Mouse (Mus musculus): ENCODE results near the gene Kcnh1. TPM values are rescaled to one million over a fixed set of nuclear protein-coding genes. Genes with fewer than 3 reads are reported as not detected.

The Kcnh1 gene
- total RNA-seq, 2 experiments from 2014 or later = 71.9 to 76.4 TPM

DNA sequence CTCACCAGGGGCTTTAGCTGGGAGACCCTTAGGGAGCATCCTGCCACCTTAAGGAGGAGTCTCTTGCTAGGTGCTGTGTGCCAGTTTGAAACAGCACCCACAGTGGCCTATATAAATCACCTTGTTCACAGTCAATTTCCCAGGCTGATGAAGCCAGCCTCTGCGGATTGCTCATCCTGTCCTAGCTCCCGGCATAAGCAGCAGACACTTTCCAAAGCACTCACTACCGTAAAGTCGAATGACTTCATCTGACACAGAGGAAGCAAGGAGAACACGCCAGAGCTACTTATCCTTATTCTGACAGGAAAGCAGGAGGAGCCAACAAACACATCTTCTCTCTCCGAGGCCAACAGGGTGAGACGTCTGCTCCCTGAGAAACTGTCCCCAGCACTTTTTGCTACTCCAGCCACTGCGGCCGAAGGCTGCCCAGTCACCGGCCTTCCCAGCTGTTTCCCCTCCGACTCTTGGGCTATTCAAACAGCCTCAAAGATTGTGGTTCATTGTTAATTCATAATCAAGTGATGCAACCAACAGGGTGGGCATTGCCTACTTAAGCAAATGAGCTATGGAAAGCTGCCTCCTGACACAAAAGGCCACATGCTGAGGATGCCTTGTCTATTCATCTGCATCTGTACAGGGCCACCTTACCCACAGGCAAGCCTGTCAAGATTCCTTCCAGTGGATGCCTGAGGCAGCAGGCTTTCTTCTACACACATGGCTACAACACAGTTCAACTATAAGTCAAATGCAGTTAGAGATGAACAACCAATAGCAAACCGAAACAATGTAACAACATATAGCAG, 332.0 kb downstream of the Kcnh1 start:
- TF ChIP-seq CTCF (IDR thresholded peaks at IDR 0.05) = no peak
- intact Hi-C loops (cut with DNase I) = loop anchor here (5.0 to 10.0 kb wide), 2 partner anchors 192 to 340 kb away; no protein-coding TSS in a partner anchor
- Histone ChIP-seq H3K27ac (no peak overlapping the region), H3K4me3 (no peak overlapping the region)
- no peak for DNase-seq (ENCODE audit: extremely low spot score in 1 of 2, low spot score in 2 of 2)

DNA sequence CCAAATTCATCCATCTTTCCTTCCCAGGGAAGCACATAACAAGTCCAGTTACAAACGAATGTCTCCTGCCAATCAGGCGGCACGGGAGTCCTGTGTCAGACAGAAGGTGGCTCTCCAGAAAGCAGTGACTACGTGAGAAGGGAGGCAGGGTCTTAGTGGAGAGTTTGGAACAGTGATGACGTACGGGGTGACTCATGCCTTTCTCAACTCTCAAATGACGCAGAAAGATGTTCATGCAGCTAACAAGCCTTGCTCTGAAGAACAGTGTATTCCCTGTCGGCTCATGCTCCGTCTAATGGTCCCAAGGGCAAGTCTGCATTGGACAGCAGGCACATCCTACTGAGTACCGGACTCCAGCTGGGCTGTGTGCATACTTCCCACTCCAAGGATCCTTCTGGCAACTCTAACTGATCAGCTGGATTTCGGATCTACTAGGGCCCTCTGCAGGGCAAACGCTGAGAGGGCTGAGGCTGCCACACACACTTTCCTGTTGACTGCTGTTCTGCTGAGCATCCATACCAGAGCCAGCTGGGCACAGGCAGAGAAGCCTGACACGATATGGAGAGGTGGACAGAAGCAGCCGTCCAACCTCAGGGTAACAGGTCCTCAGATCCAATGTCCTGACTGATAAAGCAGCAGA, 335.3 kb downstream of the Kcnh1 start:
- DNase-seq (ENCODE audit: extremely low spot score in 1 of 2, low spot score in 2 of 2) = peak in 1 of 2 experiments; percentile 22
- peak; percentile 29 for TF ChIP-seq CTCF (IDR thresholded peaks at IDR 0.05)
- Histone ChIP-seq H3K4me3 (no peak overlapping the region), H3K27ac (no peak overlapping the region)
- intact Hi-C loops (cut with DNase I) = loop anchor here (10.0 kb wide), 1 partner anchor 189 kb away; no protein-coding TSS in a partner anchor

DNA sequence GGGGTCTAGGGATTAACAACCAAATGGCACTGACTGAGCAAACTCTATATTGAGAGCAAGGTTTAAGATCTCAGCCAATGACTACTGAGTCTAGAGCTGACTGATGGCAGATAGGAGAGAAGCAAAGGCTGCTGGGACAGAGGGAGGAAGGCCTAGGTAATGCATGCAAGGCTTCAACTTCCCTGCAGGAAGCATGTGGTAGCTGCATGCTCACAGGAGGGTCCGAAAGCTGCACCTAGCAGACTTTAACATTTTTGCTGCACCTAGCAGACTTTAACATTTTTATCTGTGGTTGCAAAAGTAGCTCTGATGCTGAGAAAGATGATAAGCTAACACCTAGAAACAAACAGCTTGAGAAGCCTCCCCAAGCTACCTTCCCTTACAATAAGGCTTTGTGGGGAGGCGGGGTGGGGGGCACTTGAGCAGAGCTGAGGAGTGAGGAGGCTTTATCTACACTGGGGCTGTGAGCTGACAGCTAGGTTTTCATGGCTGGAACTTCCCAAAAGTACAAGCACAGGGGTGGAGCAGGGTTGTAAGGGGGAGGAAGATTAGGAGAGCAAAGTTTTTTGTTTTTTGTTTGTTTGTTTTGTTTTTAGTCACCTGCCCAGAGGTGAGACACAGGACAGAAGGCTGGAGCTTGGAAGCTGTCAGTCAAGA, 341.0 kb downstream of the Kcnh1 start:
- Histone ChIP-seq H3K27ac (no peak overlapping the region), H3K4me3 (no peak overlapping the region)
- DNase-seq (ENCODE audit: extremely low spot score in 1 of 2, low spot score in 2 of 2) = no peak
- intact Hi-C loops (cut with DNase I) = no loop called here
- no peak for TF ChIP-seq CTCF (IDR thresholded peaks at IDR 0.05)

DNA sequence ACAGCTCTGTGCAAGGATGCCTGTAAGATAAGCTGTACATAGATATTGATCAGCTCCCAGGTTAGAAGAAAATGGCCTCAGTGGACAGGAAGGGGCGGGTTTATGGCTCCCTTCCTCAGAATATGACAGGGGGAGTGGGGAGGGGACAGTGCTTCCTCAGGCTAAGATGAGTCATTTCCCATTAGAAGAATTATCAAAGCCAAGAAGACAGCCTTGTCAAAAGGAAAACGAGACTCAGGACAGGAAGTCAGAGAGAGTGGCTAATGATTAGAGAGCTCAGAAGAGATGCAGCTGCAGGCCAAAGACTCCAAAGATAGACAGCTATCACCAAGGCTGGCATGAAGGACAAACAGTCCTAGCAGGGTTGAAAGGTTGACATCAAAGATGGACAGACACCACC, 341.6 kb downstream of the Kcnh1 start:
- H3K4me3 ChIP-seq = no peak overlapping the region
- DNase-seq (ENCODE audit: extremely low spot score in 1 of 2, low spot score in 2 of 2) = no peak
- TF ChIP-seq CTCF (IDR thresholded peaks at IDR 0.05) = no peak
- intact Hi-C loops (cut with DNase I) = no loop called here
- no peak overlapping the region for H3K27ac ChIP-seq

DNA sequence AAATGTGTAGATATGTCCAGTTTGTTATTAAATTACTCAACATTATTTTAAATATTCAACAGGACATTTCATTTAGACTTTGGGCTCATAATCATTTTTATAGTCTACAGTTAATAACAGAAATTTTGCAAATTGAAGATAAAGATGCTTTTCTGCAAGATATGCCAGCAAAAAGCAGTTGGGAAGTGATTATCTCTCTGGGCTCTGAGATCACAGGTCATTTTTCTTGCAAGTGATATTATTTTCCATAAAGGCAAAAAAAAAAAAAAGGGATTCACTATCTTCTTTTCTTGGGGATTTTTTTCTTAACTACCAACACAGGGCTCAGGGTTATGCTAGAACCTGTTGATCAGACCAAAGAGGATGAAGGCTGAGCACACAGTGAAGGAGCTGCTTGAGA, 342.4 kb downstream of the Kcnh1 start:
- TF ChIP-seq CTCF (IDR thresholded peaks at IDR 0.05) = no peak
- no peak for DNase-seq (ENCODE audit: extremely low spot score in 1 of 2, low spot score in 2 of 2)
- Histone ChIP-seq H3K27ac (no peak overlapping the region), H3K4me3 (no peak overlapping the region)
- intact Hi-C loops (cut with DNase I) = no loop called here

DNA sequence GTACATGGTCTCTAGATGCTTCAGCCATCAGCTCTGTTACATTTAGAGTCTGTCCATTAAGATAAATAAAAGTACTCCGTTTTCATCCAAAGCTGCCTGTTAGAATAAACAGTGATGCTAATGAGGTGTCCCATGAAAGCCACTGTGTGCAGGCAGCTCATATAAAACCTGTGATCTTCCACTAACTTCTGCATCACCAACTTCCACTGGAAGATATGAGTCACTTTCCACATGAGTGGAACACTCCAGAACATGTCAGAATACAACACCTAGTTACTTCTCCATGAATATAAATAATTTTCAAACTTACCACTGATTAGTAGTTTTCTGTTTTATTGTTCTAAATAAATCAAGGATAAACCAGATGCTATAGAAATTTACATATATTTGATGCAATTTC, 345.9 kb downstream of the Kcnh1 start:
- Histone ChIP-seq H3K4me3 (no peak overlapping the region), H3K27ac (no peak overlapping the region)
- intact Hi-C loops (cut with DNase I) = no loop called here
- TF ChIP-seq CTCF (IDR thresholded peaks at IDR 0.05) = no peak
- no peak for DNase-seq (ENCODE audit: extremely low spot score in 1 of 2, low spot score in 2 of 2)

DNA sequence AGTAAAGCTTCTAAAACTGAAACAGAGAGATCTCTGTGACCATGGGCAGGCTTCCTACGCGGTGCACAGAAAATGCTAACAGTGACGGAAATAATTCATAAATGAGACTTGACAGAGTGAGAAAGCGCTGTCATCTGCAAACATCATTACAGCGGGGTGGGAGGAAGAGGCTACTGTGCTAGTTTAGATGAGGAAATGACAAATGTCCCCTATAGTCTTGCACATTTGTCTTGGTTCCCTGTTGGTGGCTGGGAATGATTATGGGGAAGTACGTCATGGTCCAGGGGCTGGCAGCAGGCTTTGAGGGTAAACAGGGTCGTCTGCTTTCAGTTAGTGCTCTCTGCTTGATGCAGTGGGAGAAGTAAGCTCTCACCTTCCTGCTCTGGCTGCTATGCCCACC, 346.6 kb downstream of the Kcnh1 start:
- intact Hi-C loops (cut with DNase I) = no loop called here
- DNase-seq (ENCODE audit: extremely low spot score in 1 of 2, low spot score in 2 of 2) = no peak
- no peak overlapping the region for H3K27ac ChIP-seq
- H3K4me3 ChIP-seq = no peak overlapping the region
- TF ChIP-seq CTCF (IDR thresholded peaks at IDR 0.05) = no peak

DNA sequence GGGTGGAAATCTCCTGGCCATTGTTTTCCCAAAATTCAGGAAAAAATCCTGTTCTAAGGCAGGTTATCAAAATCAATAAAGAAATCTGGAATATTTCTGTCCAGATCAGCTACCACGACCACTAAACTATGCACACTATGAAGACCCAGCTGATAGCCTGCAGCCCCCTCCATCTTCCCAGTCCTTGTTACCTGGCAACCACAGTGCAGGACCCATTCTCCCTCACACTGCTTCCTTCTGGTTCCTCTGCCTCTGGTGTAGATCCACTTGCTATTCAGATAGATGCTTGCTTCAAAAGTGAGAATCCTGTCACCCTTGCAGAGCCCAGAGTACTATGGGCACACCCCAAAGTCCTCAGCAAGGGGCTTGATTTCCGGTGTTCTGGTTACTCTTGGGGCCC, 351.5 kb downstream of the Kcnh1 start:
- Histone ChIP-seq H3K27ac (no peak overlapping the region), H3K4me3 (no peak overlapping the region)
- intact Hi-C loops (cut with DNase I) = no loop called here
- no peak for TF ChIP-seq CTCF (IDR thresholded peaks at IDR 0.05)
- no peak for DNase-seq (ENCODE audit: extremely low spot score in 1 of 2, low spot score in 2 of 2)

DNA sequence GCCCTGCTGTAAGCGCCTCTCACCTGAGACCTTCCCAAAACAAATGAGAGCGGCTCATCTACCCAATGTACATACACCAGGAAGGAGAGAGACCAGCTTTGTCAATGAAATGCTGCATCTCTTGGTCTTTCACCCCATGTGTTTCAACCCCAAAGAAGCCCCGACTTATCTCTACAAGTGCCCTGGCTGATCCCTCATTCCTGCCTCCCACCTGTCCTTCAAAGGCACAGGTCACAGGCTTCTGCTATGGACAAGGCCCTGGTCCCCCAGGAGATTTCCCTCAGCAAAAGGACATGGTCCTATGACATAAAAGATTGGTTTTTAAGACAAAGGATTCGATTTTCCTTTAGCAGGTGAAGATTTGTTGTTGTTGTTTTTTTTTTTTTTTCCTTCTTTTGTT, 353.1 kb downstream of the Kcnh1 start:
- no peak overlapping the region for H3K27ac ChIP-seq
- DNase-seq (ENCODE audit: extremely low spot score in 1 of 2, low spot score in 2 of 2) = no peak
- intact Hi-C loops (cut with DNase I) = no loop called here
- H3K4me3 ChIP-seq = no peak overlapping the region
- no peak for TF ChIP-seq CTCF (IDR thresholded peaks at IDR 0.05)

DNA sequence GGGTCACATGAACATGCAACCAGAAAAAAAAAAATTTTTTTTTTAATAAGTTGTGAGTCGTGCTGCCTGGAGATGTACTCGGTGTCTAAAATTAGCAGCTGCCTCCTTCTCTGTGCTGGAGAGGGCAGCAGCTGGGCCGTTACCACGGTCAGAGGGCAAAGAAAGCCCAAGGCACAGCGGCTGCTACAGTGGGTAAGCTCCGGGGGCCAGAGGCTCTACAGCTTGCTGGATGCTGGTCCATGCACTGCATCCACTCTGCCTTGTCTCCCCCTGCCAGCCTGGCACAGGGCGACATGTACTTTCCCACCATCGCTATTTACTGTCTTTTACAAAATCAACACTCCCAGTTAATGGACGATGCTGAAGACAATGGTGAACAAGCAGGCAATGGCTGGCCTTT, 353.5 kb downstream of the Kcnh1 start:
- no peak for DNase-seq (ENCODE audit: extremely low spot score in 1 of 2, low spot score in 2 of 2)
- Histone ChIP-seq H3K27ac (no peak overlapping the region), H3K4me3 (no peak overlapping the region)
- no peak for TF ChIP-seq CTCF (IDR thresholded peaks at IDR 0.05)
- intact Hi-C loops (cut with DNase I) = no loop called here

DNA sequence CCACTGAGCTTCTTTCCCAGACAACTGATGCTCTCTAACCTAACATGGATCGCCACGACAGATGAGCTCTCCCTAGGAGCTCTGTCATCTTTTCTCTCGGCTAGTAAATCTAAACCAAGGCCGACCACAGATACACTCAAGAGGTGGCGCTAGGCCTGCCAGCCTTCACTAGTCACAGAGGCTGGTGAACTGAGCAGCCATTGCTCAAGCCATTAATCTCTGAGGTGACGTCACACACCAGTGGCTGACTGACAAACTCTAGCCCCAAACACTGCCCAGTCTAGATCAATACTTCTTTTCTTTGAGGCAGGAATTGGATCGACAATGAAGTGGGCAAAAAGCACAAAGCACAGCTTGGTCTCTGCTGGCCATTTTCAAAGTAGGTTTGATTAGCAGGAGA, 354.3 kb downstream of the Kcnh1 start:
- TF ChIP-seq CTCF (IDR thresholded peaks at IDR 0.05) = no peak
- intact Hi-C loops (cut with DNase I) = no loop called here
- Histone ChIP-seq H3K4me3 (no peak overlapping the region), H3K27ac (no peak overlapping the region)
- DNase-seq (ENCODE audit: extremely low spot score in 1 of 2, low spot score in 2 of 2) = no peak

DNA sequence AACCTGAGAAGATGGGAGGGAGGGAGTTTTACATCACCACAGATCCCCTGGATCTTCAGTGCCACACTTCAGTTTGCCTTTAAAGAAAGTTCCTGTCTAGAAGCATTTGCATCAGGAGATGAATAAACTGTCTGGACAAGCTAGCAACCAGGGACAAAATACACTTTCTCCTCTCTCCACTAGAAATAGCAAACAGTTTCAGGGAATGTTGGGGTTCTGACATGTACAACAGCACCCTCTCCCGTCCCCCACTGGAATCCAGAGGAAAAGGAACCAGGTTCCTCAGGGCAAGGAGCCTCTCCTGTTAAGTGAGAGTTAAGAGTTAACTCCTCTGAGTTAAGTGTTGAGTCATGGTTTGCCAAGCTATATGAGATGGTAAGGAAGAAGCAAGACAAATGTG, 356.3 kb downstream of the Kcnh1 start:
- peak; percentile 35 for TF ChIP-seq CTCF (IDR thresholded peaks at IDR 0.05)
- no peak for DNase-seq (ENCODE audit: extremely low spot score in 1 of 2, low spot score in 2 of 2)
- Histone ChIP-seq H3K4me3 (no peak overlapping the region), H3K27ac (no peak overlapping the region)
- intact Hi-C loops (cut with DNase I) = no loop called here
